Mouse (Mus musculus) hematopoietic multipotent progenitor cell, adult 10-12 weeks (in vitro differentiated cells): ENCODE measurements around the gene Hesx1. TPM values are rescaled to one million over a fixed set of nuclear protein-coding genes. Genes with fewer than 3 reads are reported as not detected.

Experiments used
- polyA plus RNA-seq: library from polyadenylated mRNA; stranded (reverse); fragments of >175 nt; gene quantifications from 2 replicates; pipeline ENCODE4 v1.2.3, GENCODE M21; 2012; ENCODE audit warnings: low replicate concordance

The Hesx1 gene
- 0.19 TPM in 1 of 2 replicates, not detected in the other for polyA plus RNA-seq

DNA sequence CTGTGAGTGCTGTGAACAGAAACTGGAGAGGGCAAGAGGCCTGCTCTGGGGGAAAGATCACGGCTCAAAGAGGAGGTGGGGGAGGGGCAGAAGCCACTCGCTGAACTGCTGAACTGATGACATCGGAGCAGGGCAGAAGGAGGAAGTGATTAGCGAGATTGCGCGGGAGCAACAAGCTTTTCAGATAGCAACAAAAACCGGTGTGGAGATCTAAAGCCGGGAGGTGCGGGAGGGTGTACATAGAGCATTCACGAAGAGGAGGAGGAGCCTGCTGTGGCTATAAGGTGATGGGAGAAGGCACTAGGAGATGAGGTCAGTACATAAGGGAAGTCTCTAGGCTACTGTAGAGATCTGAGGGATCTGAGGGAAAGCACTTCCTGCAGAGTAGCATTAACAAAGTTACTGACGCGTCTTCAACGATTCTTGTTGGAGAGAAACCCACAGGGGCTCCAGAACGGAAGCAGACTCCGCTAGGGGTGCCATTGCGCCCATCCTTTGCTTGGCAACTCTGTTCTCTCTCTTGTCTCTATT is at the start of gene Hesx1:
Gene Hesx1 (plus strand): TSS at position 206 of the 531 bp plus-strand sequence.

DNA sequence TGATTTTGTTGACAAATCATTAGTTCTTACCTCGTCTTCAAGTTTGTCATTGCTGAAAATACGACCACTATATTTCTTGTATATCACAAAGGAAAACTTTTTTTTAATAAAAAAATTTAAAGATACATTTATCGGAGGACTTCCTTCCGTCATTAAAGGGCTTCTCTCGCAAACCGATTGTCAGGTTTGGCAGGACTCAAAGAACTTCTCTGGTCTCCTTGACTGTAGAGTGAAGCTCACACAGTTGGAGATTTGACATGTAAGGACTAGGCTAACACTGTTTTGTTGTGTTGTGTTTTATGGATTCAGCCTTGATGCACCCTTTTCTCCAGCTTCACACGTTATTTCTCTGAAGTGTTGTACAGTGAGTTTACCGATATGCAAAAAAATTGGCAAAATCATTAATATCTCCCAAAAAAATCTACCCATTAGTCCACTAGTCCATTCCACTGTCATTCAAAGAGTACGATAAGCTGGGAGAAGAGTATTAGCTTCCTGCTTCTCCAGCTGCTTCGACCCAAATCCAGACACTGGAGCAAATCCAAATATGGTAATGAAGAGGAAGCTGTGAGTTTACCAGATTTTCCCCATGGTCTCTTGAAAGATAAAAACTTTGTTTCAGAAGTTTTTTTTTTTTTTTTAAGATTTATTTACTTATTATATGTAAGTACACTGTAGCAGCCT is 23.0 kb upstream of the Hesx1 start, which contains the start of gene Appl1:
Gene Appl1 (minus strand): TSS at position 127 of the 684 bp plus-strand sequence.

DNA sequence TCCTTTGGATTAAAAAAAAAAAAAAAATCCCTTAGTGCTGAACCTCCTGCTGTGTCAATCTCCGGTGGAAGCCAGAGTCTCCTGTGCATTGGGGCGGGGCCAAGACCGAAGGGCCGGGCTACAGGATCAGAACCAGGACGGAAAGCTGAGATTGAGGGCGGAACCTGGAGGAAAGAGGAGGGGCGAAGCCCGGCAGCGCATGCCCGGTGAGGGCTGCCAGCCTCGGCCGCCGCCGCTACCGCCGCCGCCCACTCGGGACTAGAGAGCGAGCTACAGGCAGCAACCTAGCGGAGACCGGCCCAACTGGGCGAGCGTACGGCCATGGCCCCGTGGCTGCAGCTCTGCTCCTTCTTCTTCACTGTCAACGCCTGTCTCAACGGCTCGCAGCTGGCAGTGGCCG is 44.6 kb downstream of the Hesx1 start, which contains the start of gene Il17rd:
Gene Il17rd (plus strand): TSS at position 159 of the 400 bp plus-strand sequence.

Other genes with a start within 250 kb of the Hesx1 start
- gene Asb14, start 99.9 kb upstream of the Hesx1 start, polyA plus RNA-seq = not detected in 2 replicates
- 2.1 and 4.7 TPM in 2 replicates for gene Appl1, start 23.2 kb upstream of the Hesx1 start, polyA plus RNA-seq
- 0.04 TPM in 1 of 2 replicates, not detected in the other for gene Il17rd, start 44.5 kb downstream of the Hesx1 start, polyA plus RNA-seq
- gene Arhgef3, start 120.5 kb downstream of the Hesx1 start, polyA plus RNA-seq = 33.7 and 50.5 TPM in 2 replicates